Mouse (Mus musculus): ENCODE results near the gene Zbtb46.

Gene Zbtb46

DNA sequence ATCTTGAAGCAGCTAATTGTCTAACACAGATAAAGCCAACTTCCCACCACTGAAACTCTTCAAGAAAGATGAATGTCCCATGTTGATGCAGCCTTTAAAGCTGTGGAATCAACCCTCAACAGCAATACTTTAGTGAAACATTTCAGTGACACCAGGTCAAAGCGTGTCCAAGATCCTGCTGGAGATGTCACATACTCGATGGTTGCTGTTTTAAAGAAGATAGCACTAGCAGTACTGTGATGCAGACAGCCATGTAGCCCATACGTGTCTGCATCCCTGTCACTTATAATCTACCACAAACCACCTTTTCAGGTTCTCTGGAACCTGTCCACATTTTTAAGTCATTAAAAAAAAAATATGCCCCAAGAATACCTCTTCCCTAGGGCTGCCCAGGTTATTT, 55.5 kb downstream of the Zbtb46 start:
- no peak for DNase-seq (ENCODE audit: low spot score in 2 of 2)

- no peak for DNase-seq (ENCODE audit: low spot score in 2 of 2)
These were observed 57.7 kb downstream of the Zbtb46 start for GRCm38 (mm10) chr2:181401497-181401896.

- no peak for DNase-seq (ENCODE audit: low spot score in 2 of 2)
These were observed 61.9 kb downstream of the Zbtb46 start for GRCm38 (mm10) chr2:181397207-181397761.

DNA sequence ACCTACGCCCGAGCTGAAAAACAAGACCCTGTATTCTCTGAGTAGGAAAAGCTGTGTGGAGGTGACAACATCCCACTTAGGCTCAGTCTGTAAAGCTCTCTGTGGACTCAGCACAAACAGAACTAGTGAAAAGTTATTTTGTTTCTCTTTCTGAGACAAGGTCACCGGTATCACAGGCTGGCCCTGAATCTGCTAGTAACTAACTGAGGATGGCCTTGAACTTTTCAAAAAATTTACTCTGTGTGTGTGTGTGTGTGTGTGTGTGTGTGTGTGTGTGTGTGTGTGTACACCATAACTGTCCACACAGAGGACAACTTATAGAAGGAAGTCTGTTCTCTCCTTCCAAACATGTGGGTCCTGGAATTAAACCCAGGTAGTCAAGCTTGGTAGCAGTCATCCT, 65.1 kb downstream of the Zbtb46 start:
- DNase-seq (ENCODE audit: low spot score in 2 of 2) = no peak

DNA sequence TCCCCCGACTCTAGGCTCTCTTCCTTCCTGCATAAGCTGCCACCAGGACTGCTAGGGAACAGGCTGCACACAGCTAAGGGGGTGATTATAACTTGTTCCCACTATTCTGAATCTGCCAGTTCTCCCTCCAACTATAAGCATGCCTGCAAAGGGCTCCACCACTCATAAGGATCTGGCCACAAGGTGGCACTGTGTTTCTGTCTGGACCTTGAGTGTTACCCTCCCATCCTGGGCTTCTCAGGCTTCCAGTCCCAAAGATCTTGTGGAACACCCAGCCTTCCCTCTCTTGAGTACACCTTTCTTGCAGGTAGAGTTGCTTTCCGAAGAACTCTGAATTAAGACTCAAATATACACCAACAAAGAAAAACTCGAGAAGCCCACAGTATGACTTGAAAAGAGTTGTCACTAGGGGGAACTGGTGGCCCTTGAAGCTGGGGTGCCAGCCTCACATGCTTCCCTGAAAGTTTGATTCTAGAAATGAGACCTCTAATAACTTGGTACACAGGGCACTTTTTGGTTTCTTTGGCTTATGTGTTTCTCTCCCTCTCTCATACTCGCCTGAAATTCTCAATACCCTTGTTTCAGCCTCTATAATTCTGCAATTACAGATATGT, 66.5 kb downstream of the Zbtb46 start:
- peak; percentile 86 for DNase-seq (ENCODE audit: low spot score in 2 of 2)

DNA sequence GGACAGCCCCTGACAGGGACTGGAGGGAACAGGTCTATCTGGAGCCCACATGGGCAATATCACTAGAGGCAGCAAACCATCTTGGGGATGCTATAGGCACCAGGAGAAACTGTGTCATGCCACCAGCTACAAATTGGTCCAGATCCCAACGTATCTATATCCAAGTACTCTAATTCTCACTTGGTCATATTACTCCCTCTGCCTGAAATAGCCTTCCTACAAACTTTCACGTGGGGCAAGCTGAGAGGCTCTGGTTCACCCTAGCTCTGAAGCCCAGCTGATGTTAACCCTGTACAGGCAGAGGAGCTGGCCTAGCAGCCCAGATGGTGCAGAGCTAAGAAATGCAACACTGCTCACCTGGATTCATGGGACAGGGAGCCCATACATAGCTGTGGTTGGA, 67.7 kb downstream of the Zbtb46 start:
- DNase-seq (ENCODE audit: low spot score in 2 of 2) = no peak

DNA sequence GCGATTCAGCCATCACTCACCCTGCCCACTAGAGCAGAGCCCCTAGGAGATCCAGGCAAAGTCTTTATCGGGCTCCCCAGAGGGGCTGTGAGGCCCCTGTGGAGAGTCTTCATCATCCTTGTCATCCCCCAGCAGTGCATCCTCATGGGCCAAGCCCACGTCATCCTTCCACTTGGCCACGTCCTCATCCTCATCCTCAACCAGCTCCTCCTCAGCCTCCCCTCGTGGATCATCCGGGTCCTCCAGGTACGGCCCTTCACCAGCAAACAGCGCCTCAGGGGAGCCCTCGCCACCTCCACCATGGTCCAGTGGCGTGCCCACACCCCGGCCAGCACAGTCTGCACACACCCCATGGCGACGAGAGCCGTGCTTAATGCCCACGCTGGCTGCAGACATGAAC, 68.2 kb downstream of the Zbtb46 start:
- DNase-seq (ENCODE audit: low spot score in 2 of 2) = no peak

GRCm38 (mm10) chr2:181390136-181390870, 68.9 kb downstream of the Zbtb46 start:
- no peak for DNase-seq (ENCODE audit: low spot score in 2 of 2)

DNA sequence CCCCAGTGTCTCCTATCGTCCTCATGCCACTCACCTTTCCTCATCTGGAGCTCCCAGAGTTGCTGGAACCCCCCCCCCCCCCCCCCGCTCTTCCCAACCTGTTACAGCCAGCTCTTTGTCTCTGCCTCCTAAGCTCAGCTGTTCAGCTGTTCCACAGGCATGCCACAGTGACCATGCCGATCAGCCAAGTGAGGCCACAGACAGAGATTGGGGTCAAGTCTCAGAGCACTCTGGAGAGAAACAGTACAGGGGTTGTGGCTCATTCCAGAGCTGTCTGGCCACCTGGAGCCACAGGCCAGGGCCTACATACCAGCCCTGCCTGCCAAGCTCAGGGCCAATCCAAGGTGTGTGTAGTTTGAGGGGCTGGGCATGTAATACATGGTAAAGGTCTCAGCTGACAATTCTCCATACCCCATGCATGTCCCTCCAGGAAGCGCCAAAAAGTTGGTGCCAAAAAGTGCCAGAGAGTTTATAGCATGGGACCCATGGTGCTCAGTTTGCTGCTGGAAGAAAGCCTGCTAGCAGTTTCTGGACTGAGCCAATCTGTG, 72.5 kb downstream of the Zbtb46 start:
- no peak for DNase-seq (ENCODE audit: low spot score in 2 of 2)

DNA sequence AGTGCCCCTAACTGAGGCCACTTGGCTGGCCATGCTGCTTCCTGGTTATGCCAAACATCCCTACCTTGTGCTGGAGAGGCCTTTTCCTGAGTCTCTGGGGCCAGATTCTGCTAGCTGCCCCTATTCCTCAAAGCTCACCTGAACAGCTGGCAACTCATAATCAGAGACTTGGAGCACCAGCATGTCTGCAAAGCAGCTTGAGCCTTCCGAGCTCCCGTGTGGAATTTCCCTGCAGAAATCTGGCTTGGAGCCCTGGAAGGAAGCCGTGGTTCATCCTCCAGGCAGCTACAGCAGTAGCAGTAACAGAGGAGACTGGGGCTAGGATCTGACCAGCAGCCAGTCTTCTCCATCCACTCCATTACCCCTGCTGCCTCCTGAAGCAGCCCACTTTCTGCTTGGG, 73.3 kb downstream of the Zbtb46 start:
- DNase-seq (ENCODE audit: low spot score in 2 of 2) = no peak

GRCm38 (mm10) chr2:181384919-181385391, 74.3 kb downstream of the Zbtb46 start:
- no peak for DNase-seq (ENCODE audit: low spot score in 2 of 2)

DNA sequence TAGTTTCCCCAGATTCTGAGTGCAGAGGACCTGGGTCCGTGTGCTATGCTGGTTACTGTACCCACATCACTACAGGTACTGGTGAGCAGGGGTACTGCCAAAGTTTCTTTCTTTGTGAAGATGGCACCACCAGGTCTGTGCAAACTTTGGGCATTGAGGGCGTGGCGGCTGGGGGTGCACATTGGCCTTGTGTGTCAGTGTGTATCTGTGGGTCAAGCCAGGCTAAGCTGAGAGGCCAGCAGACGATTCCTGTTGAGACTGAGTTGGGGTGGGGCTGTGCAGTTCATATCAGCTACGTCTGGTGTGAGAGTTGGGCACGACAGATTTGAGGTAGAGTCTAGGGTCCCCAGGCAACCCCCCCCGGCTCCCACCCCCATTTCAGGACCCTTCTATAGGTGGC, 74.8 kb downstream of the Zbtb46 start:
- no peak for DNase-seq (ENCODE audit: low spot score in 2 of 2)

GRCm38 (mm10) chr2:181381631-181382306, 77.5 kb downstream of the Zbtb46 start:
- no peak for DNase-seq (ENCODE audit: low spot score in 2 of 2)

DNA sequence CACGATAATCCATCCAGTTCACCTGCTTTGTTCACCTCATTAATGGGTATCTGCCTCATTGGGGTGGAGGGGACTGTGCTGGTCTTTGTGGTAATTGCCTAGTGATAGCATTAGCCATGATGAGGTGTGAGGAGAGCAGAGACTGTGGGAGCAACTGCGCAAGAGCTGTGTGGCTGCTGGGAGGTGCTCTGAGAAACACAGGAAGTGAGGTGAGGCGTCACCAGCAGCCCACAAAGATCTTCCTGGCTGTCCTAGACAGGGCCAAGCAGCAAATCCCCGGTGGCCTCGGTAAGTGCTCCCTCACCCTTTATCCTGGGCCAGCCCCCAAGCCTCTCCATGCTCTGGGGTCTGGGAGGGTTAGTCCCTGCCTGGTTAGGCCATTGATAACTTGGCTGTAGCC, 78.1 kb downstream of the Zbtb46 start:
- no peak for DNase-seq (ENCODE audit: low spot score in 2 of 2)

GRCm38 (mm10) chr2:181380251-181380650, 79.0 kb downstream of the Zbtb46 start:
- no peak for DNase-seq (ENCODE audit: low spot score in 2 of 2)

- no peak for DNase-seq (ENCODE audit: low spot score in 2 of 2)
These were observed 79.4 kb downstream of the Zbtb46 start, which contains the start of gene Lime1 for GRCm38 (mm10) chr2:181379778-181380177. Gene Lime1, plus strand, starts transcription at chr2:181380078.

DNA sequence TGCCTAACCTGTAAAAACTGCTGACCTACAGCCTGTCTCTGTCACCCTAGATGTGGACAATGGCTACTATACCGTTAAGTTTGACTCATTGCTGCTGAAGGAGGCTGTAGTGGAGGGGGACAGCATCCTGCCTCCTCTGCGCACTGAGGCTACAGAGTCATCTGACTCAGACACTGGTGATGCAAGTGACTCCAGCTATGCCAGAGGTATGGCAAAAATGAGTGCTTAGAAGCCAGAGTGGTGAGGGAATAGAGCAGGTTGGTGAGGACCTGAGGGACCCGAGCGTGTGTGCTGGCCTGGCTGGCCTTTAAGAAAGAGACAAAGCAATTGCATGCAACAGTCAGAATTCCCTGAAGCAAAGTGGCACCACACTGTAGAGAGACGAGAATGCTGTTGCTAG, 80.5 kb downstream of the Zbtb46 start:
- no peak for DNase-seq (ENCODE audit: low spot score in 2 of 2)

DNA sequence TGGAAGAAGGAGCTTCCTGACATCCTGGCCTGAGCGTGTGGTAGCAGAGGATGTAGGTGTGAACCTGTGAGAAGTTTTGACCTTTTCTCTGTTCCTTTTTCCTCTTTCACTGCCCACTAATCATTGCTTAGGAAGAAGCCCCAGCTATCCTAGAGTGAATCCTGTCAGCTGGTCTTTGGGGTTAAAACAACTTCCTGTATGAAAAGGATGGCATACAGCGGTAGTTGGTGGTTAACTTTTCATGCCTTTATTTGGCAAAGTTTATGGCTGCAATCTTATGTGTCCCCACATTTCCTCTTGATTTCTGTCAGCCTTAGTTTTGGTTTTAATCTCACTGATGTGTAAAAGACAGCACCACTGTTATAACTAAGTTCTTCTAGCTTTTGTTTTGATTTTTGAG, 82.0 kb downstream of the Zbtb46 start:
- DNase-seq (ENCODE audit: low spot score in 2 of 2) = no peak

- DNase-seq (ENCODE audit: low spot score in 2 of 2) = no peak
These were observed 83.4 kb downstream of the Zbtb46 start for GRCm38 (mm10) chr2:181375787-181376186.

DNA sequence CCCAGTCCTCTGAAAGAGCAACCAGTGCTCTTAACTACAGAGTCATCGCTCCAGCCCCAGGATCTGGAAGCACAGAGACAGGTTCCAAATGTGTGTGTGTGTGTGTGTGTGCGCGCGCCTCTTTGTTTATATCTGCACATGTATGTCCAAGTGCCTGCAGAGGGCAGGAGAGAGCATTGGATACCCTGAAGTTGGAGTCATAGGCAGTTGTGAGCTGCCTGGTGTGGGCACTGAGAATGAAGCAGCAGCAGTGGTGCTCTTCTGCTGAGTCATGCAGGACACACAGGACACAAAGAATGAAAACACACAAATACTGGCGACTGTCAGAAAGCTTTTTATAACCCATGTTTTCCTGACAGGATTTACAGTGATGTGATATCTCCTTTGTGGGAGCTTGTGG, 89.2 kb downstream of the Zbtb46 start:
- no peak for DNase-seq (ENCODE audit: low spot score in 2 of 2)

- DNase-seq (ENCODE audit: low spot score in 2 of 2) = no peak
These were observed 93.6 kb downstream of the Zbtb46 start for GRCm38 (mm10) chr2:181365655-181366075.

Measured in frontal cortex, postnatal 25 days (tissue).